Mouse (Mus musculus): Measurements from ENCODE around the gene Atp1a4.
A peak's percentile ranks its signal among the peaks of the same experiment; 100 is the strongest.

Gene Atp1a4

DNA sequence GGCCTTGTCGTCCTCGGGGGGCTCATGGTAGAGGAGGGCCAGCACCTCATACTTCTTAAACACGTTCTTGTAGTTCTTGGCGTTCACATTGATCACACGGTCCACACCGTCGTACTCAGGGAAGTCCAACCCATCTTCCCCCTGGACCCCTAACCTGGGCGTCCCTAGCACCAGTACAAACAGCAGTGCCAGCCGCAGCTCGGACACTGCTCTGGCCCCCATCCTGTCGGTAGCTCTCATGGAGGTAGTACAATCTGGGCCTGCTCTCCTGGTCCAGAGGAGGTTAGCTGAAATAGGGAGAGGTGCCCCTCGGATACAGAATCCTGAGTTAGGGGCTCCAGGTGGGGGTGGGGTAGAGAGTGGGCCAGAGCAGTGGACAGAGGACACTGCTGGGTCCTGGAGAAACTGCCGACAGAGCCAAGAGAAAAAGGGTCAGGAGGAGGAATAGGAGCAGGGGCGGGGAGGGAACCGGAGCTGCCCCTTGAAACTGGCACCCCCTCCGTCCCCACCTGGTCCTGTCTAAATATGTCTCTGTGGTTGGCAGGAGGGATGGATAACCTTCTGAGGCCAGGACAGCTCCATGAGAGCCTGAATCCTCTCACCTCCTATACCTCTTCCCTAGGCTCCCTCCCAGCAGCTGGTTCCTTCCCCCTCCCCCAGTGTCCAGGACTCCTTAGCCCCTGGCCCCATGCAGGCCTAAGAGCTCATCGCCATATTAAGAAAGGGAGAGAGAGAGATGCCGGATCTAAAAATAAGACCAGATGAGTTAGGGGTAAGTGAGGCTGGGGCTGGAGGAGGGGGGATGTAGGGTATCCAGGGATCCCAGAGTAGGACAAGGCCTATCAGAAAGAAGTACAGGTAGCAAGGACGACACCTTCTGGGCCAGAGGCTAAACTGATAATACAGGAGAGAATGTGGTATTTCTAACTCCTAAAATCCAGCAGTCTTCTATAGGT lies 38.5 kb downstream of the Atp1a4 start, which contains the start of gene Casq1:
Gene Casq1, minus strand, starts transcription at position 418 of the 956 bp plus-strand sequence.
- no peak for DNase-seq (ENCODE audit: low spot score)

GRCm38 (mm10) chr1:172218164-172218910 lies 39.9 kb downstream of the Atp1a4 start:
- no peak for DNase-seq (ENCODE audit: low spot score)

GRCm38 (mm10) chr1:172217148-172217547 lies 41.1 kb downstream of the Atp1a4 start:
- peak; percentile 96 for DNase-seq (ENCODE audit: low spot score)

DNA sequence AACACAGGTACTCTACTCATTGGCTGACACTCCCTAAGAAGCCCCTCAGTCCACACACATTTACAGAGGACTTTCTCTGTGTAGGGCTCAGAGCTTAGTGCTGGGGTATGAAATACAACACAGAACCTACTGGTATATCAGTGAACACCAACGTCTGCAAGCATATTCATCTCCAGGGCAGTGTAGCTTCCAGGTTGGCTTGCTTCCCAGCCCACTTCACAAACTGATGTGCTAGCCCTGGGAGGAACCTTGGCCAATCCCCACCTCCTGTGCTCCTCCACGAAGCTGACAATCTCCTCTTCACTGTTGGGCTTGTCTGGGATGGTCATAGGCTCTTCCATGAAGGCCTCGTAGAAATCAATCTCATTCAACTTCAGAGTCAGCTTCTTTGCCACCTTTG lies 43.5 kb downstream of the Atp1a4 start:
- DNase-seq (ENCODE audit: low spot score): no peak

DNA sequence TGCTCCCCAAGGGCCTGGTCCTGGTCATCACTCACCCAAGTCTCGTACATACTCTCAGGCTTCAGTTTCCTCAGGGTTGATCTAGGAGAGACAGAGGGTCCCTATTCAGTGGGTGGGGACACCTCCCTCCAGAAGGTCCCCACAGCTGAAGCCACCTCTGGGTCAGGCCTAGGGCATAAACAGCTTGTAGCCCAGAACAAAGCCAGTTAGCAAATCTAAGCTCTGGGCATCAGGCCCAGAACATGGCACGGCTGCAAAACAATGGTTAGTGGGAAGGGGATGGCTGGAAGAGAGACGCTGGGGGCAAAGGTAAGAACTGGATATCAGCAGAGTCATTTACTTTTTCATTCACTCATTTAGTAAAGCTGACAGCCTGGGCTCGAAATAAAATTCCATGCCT lies 44.4 kb downstream of the Atp1a4 start:
- peak; percentile 27 for DNase-seq (ENCODE audit: low spot score)

GRCm38 (mm10) chr1:172212776-172213175 lies 45.4 kb downstream of the Atp1a4 start:
- DNase-seq (ENCODE audit: low spot score): peak; percentile 34

DNA sequence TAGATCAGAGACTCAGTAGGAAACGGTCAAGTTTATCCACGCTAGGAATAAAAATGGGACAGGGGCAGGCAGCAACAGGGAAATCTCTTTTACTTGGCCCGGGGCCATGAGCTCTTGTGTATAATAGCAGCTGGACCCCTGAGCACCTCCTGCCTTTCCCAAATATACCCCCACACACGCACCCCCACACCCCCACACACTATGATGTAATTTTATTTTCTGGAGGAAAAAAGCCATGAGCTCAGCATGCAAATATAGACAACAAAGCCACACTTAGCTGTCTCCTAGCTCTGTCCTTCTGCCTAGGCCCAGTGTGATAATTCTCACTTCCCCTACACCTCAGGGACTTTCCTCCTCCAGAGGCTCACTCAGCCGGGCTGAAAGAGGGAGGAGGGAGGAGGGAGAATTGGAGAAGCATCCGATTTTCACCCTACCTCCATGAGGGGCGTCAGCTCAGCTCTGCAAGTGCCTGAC lies 51.1 kb downstream of the Atp1a4 start:
- peak; percentile 78 for DNase-seq (ENCODE audit: low spot score)

GRCm38 (mm10) chr1:172206141-172206917 lies 51.9 kb downstream of the Atp1a4 start, which contains the start of gene Pea15a:
Gene Pea15a (minus strand): TSS chr1:172206804.
- DNase-seq (ENCODE audit: low spot score): peak; percentile 86

- DNase-seq (ENCODE audit: low spot score): no peak
These were observed 52.5 kb downstream of the Atp1a4 start for GRCm38 (mm10) chr1:172205741-172206087.

- no peak for DNase-seq (ENCODE audit: low spot score)
These were observed 53.1 kb downstream of the Atp1a4 start for GRCm38 (mm10) chr1:172204814-172205740.

DNA sequence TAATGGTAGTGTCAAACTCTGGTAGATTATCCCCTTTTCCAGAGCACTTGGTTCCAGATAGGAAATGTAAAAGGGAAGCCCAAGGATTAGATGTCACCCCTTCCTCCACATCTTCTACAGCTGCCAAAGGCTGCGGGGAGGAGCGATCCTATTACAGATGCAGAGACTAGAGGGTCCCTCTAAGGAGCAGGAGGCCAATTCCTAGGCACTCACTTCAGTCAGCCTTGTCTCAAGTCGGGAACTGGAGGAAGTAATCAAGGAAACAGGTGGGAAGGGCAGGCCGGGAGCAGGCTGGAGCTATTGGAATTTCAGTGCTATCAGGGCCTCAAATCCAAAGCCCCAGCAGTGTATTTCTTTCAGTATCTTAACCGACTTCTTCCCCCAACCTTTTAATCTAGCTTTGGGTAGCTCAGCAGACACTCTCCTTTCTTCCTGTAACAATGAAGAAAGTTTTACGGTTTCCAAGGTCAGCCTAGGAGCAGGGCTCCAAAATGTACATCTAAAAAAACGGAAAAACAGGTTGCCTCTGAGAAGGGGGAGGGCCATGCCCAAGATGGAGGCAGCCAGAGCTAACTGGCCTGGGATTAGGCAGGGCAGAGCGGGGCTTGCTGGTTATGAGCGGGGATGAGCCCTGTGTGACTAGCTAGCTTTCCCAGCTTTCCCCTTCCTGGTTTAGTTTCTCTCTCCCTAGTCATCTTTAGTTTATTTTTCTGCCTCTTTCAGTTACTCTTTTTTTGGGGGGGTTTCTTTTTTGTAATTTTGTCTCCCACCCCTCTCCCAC lies 54.0 kb downstream of the Atp1a4 start:
- no peak for DNase-seq (ENCODE audit: low spot score)

GRCm38 (mm10) chr1:172203566-172203965 lies 54.6 kb downstream of the Atp1a4 start:
- peak; percentile 42 for DNase-seq (ENCODE audit: low spot score)

DNA sequence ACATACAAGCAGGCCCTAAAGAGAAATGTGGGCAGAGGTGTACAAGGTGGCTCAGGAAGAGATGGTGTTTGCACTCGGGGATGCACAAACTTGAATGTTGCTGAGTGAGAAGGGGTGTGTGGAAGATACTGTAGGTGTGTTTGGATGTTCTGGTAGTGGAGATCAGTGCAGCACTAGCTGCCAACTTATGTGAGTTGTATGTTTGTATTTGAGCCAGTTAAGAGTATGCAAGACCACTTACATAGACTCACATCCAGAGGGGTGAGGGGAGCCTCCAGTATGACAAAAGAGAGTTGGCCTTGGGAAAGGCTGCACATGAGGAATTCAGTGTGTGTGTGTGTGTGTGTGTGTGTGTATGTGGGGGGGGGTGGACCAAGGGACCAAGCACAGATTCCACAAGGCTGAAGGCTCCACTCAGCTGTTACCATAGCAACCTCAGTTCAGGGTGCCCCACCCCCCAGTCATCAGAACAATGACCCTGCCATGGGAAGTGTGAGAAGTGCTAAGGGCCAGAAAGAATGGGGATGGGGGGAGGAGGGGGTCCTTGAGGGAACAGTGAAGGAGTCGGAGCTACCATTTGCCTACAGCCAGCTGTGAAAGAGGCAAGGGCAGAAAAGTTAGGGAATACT lies 55.2 kb downstream of the Atp1a4 start:
- DNase-seq (ENCODE audit: low spot score): no peak

- peak; percentile 44 for DNase-seq (ENCODE audit: low spot score)
These were observed 56.0 kb downstream of the Atp1a4 start for GRCm38 (mm10) chr1:172201967-172202880.

- DNase-seq (ENCODE audit: low spot score): peak; percentile 76
These were observed 57.3 kb downstream of the Atp1a4 start for GRCm38 (mm10) chr1:172200871-172201447.

GRCm38 (mm10) chr1:172200161-172200560 lies 58.1 kb downstream of the Atp1a4 start:
- peak; percentile 40 for DNase-seq (ENCODE audit: low spot score)

DNA sequence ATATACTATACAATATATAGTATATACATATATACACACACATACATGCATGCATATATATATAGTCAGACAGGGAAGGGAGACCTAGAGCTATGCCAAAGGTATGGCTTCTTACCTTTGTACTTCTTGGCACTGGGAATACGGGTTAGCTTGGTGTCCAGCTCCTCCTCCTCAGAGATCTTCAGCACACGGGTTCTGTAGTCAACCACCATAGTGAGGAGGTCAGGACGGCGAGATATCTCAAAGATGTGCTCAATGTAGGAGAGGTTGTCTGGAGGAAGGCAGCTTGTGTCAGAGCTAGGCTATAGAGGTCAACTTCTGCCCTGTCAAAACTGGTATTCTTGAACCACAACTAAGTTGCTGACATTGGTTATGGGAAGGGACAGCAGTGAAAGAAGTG lies 59.2 kb downstream of the Atp1a4 start:
- DNase-seq (ENCODE audit: low spot score): no peak

DNA sequence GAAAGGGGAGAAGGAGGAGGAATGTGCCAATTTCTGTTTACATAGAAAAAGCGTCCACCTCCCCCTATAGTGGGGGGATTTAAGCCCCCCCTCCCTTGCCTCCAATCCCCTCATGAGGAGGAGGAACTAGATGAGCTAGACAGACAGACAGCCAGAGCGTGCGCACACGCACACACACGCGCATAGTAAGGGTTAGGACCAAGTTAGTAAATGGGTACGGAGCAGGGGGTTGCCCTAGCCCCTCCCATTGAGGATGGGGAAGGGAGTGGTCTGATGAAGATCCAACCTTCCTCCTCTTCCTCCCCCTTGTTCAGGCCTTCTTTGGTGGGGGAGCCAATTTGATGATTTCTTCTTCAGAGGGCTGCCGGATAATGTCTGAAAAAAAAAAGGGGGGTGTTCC lies 59.9 kb downstream of the Atp1a4 start:
- no peak for DNase-seq (ENCODE audit: low spot score)

Measured in testis, postnatal 10 days (tissue).